Mouse (Mus musculus) heart, embryonic 11.5 days (tissue): ENCODE data around the gene Tgfb2. TPM values are rescaled to one million over a fixed set of nuclear protein-coding genes. Genes with fewer than 3 reads are reported as not detected.

Experiments
- ATAC-seq: fragments of 200-750 bp; cut with Nextera tagmentation; replicated peaks from 2 replicates; pipeline ENCODE4 v1.8.0; 2017; ENCODE audit warnings: moderate library complexity; ENCODE audit not compliant: insufficient number of reproducible peaks, low FRiP score, low TSS enrichment
- H3K27ac ChIP-seq: fragments of 300-500 bp; sonication (generic); 2 replicates; pipeline ENCODE4 v1.5.1; 2014; ENCODE audit warnings: mild to moderate bottlenecking, low read depth, low read length
- H3K27me3 ChIP-seq: fragments of 300-500 bp; sonication (generic); 2 replicates; pipeline ENCODE4 v1.6.1; 2014; ENCODE audit warnings: mild to moderate bottlenecking, low read length, mixed read lengths; ENCODE audit not compliant: control insufficient read depth, insufficient read depth
- H3K36me3 ChIP-seq: fragments of 300-500 bp; sonication (generic); 2 replicates; pipeline ENCODE4 v1.6.1; 2014; ENCODE audit warnings: mild to moderate bottlenecking, low read length, moderate library complexity, mixed read lengths; ENCODE audit not compliant: control insufficient read depth, insufficient read depth
- H3K4me1 ChIP-seq: fragments of 300-500 bp; sonication (generic); 2 replicates; pipeline ENCODE4 v1.6.1; 2014; ENCODE audit warnings: low read length; ENCODE audit not compliant: control insufficient read depth, insufficient read depth
- H3K4me2 ChIP-seq: fragments of 300-500 bp; sonication (generic); 2 replicates; pipeline ENCODE4 v1.6.1; 2014; ENCODE audit warnings: mild to moderate bottlenecking, moderate library complexity
- H3K4me3 ChIP-seq: fragments of 300-500 bp; sonication (generic); 2 replicates; pipeline ENCODE4 v1.5.1; 2014; ENCODE audit warnings: low read depth, low read length
- H3K9ac ChIP-seq: fragments of 300-500 bp; sonication (generic); 2 replicates; pipeline ENCODE4 v1.6.1; 2014; ENCODE audit warnings: mild to moderate bottlenecking, low read depth, low read length, moderate library complexity
- H3K9me3 ChIP-seq: fragments of 300-500 bp; sonication (generic); replicated peaks from 2 replicates; pipeline ENCODE4 v1.6.1; 2016; ENCODE audit warnings: low read length; ENCODE audit not compliant: control insufficient read depth
- WGBS: fragments of 180-500 bp; shearing (Covaris S2); extraction: QIAGEN DNeasy Blood & Tissue Kit; methylation state at CpG from one replicate; pipeline ENCODE4 v1.1.7; 2014; ENCODE audit not compliant: insufficient replicate concordance; 5-methylcytosine and 5-hydroxymethylcytosine counted together
- polyA plus RNA-seq: library from polyadenylated mRNA; unstranded; fragments of >200 nt; fragmentation: Nextera tagmentation; extraction: Ambion mirVana; gene quantifications from 2 replicates; pipeline ENCODE4 v1.2.1, GENCODE M21; 2014

The Tgfb2 gene
- polyA plus RNA-seq, 1 experiment from 2014 or later = 56.5 TPM

DNA sequence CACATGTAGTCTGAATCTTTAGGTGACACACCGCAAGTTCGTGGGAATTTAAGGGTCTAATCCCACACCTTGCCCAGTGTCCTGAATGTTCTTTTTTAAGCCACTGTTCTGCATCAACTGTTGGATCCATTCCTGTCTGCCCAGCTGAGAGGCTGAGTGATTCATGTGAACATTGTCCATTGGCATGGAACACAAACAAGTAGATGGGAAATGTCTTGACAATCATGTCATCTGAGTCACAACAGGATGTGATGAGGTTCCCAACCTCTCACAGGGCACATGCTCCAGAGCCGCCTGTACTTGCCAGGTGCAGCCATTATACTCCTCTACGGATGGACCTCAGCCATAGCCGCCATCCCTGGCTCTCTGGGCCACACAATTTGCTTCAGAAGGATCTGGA, 101.7 kb downstream of the Tgfb2 start:
- Histone ChIP-seq H3K4me3 (no peak overlapping the region), H3K4me2 (no peak overlapping the region), H3K36me3 (no peaks in the 10 kb centered on the region), H3K9ac (no peak overlapping the region), H3K27me3 (no peaks in the 10 kb centered on the region), H3K4me1 (peaks cover 12% of the 10 kb centered on the region), H3K9me3 (no peaks in the 10 kb centered on the region), H3K27ac (no peak overlapping the region)
- WGBS = 85% methylated on average over 5 of the region's 5 CpGs
- no peak for ATAC-seq

- 82% methylated on average over 2 of the region's 2 CpGs for WGBS
- Histone ChIP-seq H3K36me3 (no peaks in the 10 kb centered on the region), H3K9ac (no peak overlapping the region), H3K4me3 (no peak overlapping the region), H3K9me3 (no peaks in the 10 kb centered on the region), H3K27me3 (no peaks in the 10 kb centered on the region), H3K27ac (peak overlapping the region; percentile 88; the same call in 1 of the 2 replicates), H3K4me2 (peak overlapping the region; percentile 51), H3K4me1 (peaks cover 24% of the 10 kb centered on the region)
- no peak for ATAC-seq
Observed at GRCm38 (mm10) chr1:186588226-186588625, 117.6 kb downstream of the Tgfb2 start.

GRCm38 (mm10) chr1:186587065-186587804, 118.6 kb downstream of the Tgfb2 start:
- no peak overlapping the region for H3K4me3 ChIP-seq
- WGBS = 28% methylated on average over 8 of the region's 8 CpGs
- peaks cover 24% of the 10 kb centered on the region for H3K4me1 ChIP-seq
- H3K4me2 ChIP-seq = peak overlapping the region; percentile 51
- peak overlapping the region; percentile 62 for H3K9ac ChIP-seq
- H3K36me3 ChIP-seq = no peaks in the 10 kb centered on the region
- no peaks in the 10 kb centered on the region for H3K27me3 ChIP-seq
- no peaks in the 10 kb centered on the region for H3K9me3 ChIP-seq
- ATAC-seq = 0 out of 2 replicates have a peak, but pooled peaks have one; percentile 52
- H3K27ac ChIP-seq = peak overlapping the region; percentile 88

- Histone ChIP-seq H3K9me3 (no peaks in the 10 kb centered on the region), H3K36me3 (no peaks in the 10 kb centered on the region), H3K4me2 (no peak overlapping the region), H3K27me3 (no peaks in the 10 kb centered on the region), H3K4me3 (no peak overlapping the region), H3K9ac (no peak overlapping the region), H3K27ac (peak overlapping the region; percentile 46), H3K4me1 (peaks cover 29% of the 10 kb centered on the region)
- WGBS = 30% methylated on average over 2 of the region's 2 CpGs
- ATAC-seq = no peak
Observed at GRCm38 (mm10) chr1:186585571-186586164, 120.1 kb downstream of the Tgfb2 start.

GRCm38 (mm10) chr1:186583933-186584332, 121.9 kb downstream of the Tgfb2 start:
- ATAC-seq = no peak
- no peak overlapping the region for H3K4me3 ChIP-seq
- no peak overlapping the region for H3K4me2 ChIP-seq
- no peaks in the 10 kb centered on the region for H3K36me3 ChIP-seq
- no peaks in the 10 kb centered on the region for H3K9me3 ChIP-seq
- H3K4me1 ChIP-seq = peaks cover 29% of the 10 kb centered on the region
- no peaks in the 10 kb centered on the region for H3K27me3 ChIP-seq
- H3K27ac ChIP-seq = no peak overlapping the region
- no peak overlapping the region for H3K9ac ChIP-seq

DNA sequence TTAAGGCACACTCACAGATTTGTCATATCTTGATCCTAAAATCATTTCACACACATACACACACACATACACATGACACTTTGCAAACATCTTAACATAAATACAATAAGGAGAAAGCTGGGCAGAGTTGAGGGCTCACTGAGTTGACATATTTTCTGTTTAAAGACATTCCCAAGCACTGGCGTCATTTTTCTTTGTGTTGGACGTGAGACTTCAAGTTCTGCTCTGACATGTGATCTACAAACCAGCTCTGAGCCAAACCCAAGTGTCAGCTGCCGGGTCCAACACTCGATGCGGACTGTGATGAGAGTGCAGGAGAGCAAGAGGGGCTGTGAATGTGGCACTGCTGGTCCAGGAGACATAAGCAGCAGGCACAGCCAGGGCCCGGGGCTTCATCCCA, 123.7 kb downstream of the Tgfb2 start:
- H3K27me3 ChIP-seq = no peaks in the 10 kb centered on the region
- H3K9me3 ChIP-seq = no peaks in the 10 kb centered on the region
- 61% methylated on average over 6 of the region's 6 CpGs for WGBS
- ATAC-seq = no peak
- H3K4me3 ChIP-seq = no peak overlapping the region
- H3K36me3 ChIP-seq = no peaks in the 10 kb centered on the region
- no peak overlapping the region for H3K27ac ChIP-seq
- no peak overlapping the region for H3K4me2 ChIP-seq
- H3K9ac ChIP-seq = no peak overlapping the region
- peaks cover 22% of the 10 kb centered on the region for H3K4me1 ChIP-seq

- Histone ChIP-seq H3K9ac (no peak overlapping the region), H3K4me3 (no peak overlapping the region), H3K9me3 (no peaks in the 10 kb centered on the region), H3K27ac (no peak overlapping the region), H3K4me2 (no peak overlapping the region), H3K4me1 (peaks cover 18% of the 10 kb centered on the region), H3K27me3 (no peaks in the 10 kb centered on the region), H3K36me3 (no peaks in the 10 kb centered on the region)
- WGBS = 68% methylated on average over 2 of the region's 2 CpGs
- no peak for ATAC-seq
Observed at GRCm38 (mm10) chr1:186581666-186582065, 124.1 kb downstream of the Tgfb2 start.

GRCm38 (mm10) chr1:186581114-186581513, 124.7 kb downstream of the Tgfb2 start:
- H3K9me3 ChIP-seq = no peaks in the 10 kb centered on the region
- no peak overlapping the region for H3K9ac ChIP-seq
- no peak overlapping the region for H3K27ac ChIP-seq
- no peak for ATAC-seq
- peaks cover 12% of the 10 kb centered on the region for H3K4me1 ChIP-seq
- H3K27me3 ChIP-seq = no peaks in the 10 kb centered on the region
- WGBS = 71% methylated on average over 2 of the region's 2 CpGs
- H3K36me3 ChIP-seq = no peaks in the 10 kb centered on the region
- no peak overlapping the region for H3K4me3 ChIP-seq
- H3K4me2 ChIP-seq = no peak overlapping the region

GRCm38 (mm10) chr1:186577302-186577701, 128.5 kb downstream of the Tgfb2 start:
- H3K9me3 ChIP-seq = no peaks in the 10 kb centered on the region
- no peak overlapping the region for H3K9ac ChIP-seq
- 50% methylated on average over 5 of the region's 5 CpGs for WGBS
- no peak for ATAC-seq
- no peak overlapping the region for H3K27ac ChIP-seq
- peaks cover 8% of the 10 kb centered on the region for H3K4me1 ChIP-seq
- H3K36me3 ChIP-seq = no peaks in the 10 kb centered on the region
- no peak overlapping the region for H3K4me2 ChIP-seq
- no peak overlapping the region for H3K4me3 ChIP-seq
- H3K27me3 ChIP-seq = no peaks in the 10 kb centered on the region
